Mouse (Mus musculus): Measurements from ENCODE around the gene Syne1. TPM values are rescaled to one million over a fixed set of nuclear protein-coding genes. Genes with fewer than 3 reads are reported as not detected.

Syne1 gene
- polyA plus RNA-seq, 1 experiment from 2014 or later = 2.5 TPM

Other genes starting within 250 kb of the Syne1 start
- 2.0 and 2.8 TPM in 2 replicates for gene Myct1, start 42.3 kb upstream of the Syne1 start, polyA plus RNA-seq (2015; fragmentation: Nextera tagmentation; extraction: Ambion mirVana)
- 0.13 and 0.16 TPM in 2 replicates for gene Vip, start 87.7 kb upstream of the Syne1 start, polyA plus RNA-seq (2015; fragmentation: Nextera tagmentation; extraction: Ambion mirVana)